Mouse (Mus musculus): Measurements from ENCODE around the gene Rerg. TPM values are rescaled to one million over a fixed set of nuclear protein-coding genes. Genes with fewer than 3 reads are reported as not detected.

Gene Rerg
- polyA plus RNA-seq, 1 experiment from 2014 or later, result 2.4 TPM

GRCm38 (mm10) chr6:137017216-137017973 is 152.9 kb downstream of the Rerg start:
- 90% methylated on average over 7 of the region's 7 CpGs for WGBS
- Histone ChIP-seq H3K27ac (no peak overlapping the region), H3K9me3 (no peaks in the 10 kb centered on the region), H3K4me2 (replicated peaks) (no peak overlapping the region), H3K27me3 (replicated peaks) (no peaks in the 10 kb centered on the region), H3K9ac (no peak overlapping the region), H3K4me3 (no peak overlapping the region), H3K4me1 (no peaks in the 10 kb centered on the region), H3K36me3 (no peaks in the 10 kb centered on the region)
- no peak for ATAC-seq (ENCODE audit: low FRiP score, low read depth)

- 73% methylated on average over 6 of the region's 6 CpGs for WGBS
- Histone ChIP-seq H3K4me1 (no peaks in the 10 kb centered on the region), H3K9ac (no peak overlapping the region), H3K27me3 (replicated peaks) (no peaks in the 10 kb centered on the region), H3K9me3 (no peaks in the 10 kb centered on the region), H3K36me3 (no peaks in the 10 kb centered on the region), H3K4me3 (no peak overlapping the region), H3K4me2 (replicated peaks) (no peak overlapping the region), H3K27ac (no peak overlapping the region)
- ATAC-seq (ENCODE audit: low FRiP score, low read depth), result no peak
Measured at GRCm38 (mm10) chr6:137014346-137014745, 156.0 kb downstream of the Rerg start.

- Histone ChIP-seq H3K27ac (no peak overlapping the region), H3K9ac (no peak overlapping the region), H3K4me1 (no peaks in the 10 kb centered on the region), H3K36me3 (no peaks in the 10 kb centered on the region), H3K27me3 (replicated peaks) (no peaks in the 10 kb centered on the region), H3K9me3 (no peaks in the 10 kb centered on the region), H3K4me3 (no peak overlapping the region), H3K4me2 (replicated peaks) (no peak overlapping the region)
- whole genome bisulfite sequencing, result 87% methylated on average over 5 of the region's 5 CpGs
- ATAC-seq (ENCODE audit: low FRiP score, low read depth), result no peak
Measured at GRCm38 (mm10) chr6:137011187-137011586, 159.1 kb downstream of the Rerg start.

Other genes starting within 250 kb of the Rerg start
- not detected in 2 replicates for gene Erp27, start 248.3 kb downstream of the Rerg start, polyA plus RNA-seq (2016; fragmentation: Nextera tagmentation; extraction: Ambion mirVana)
- not detected in 2 replicates for gene Pde6h, start 246.7 kb downstream of the Rerg start, polyA plus RNA-seq (2016; fragmentation: Nextera tagmentation; extraction: Ambion mirVana)
- 21.6 and 22.7 TPM in 2 replicates for gene Arhgdib, start 228.6 kb downstream of the Rerg start, polyA plus RNA-seq (2016; fragmentation: Nextera tagmentation; extraction: Ambion mirVana)
- gene Ptpro, start 81.8 kb upstream of the Rerg start, polyA plus RNA-seq (2016; fragmentation: Nextera tagmentation; extraction: Ambion mirVana), result 27.5 and 28.9 TPM in 2 replicates